Mouse (Mus musculus): Measurements from ENCODE around the gene Aqp9. TPM values are rescaled to one million over a fixed set of nuclear protein-coding genes. Genes with fewer than 3 reads are reported as not detected.

Aqp9 gene
- polyA plus RNA-seq, 1 experiment from 2014 or later = 0.51 TPM

- no peak overlapping the region for H3K9ac ChIP-seq (ENCODE audit: low read length)
- no peaks in the 10 kb centered on the region for H3K9me3 ChIP-seq (replicated peaks; ENCODE audit: control insufficient read depth, low read length)
- WGBS = 81% methylated on average over 7 of the region's 7 CpGs
- no peaks in the 10 kb centered on the region for H3K36me3 ChIP-seq (ENCODE audit: control insufficient read depth, insufficient read depth)
- H3K4me2 ChIP-seq (ENCODE audit: low read depth, low read length) = no peak overlapping the region
- H3K27me3 ChIP-seq (ENCODE audit: control insufficient read depth, insufficient read depth, low read length) = no peaks in the 10 kb centered on the region
- no peak overlapping the region for H3K4me3 ChIP-seq (ENCODE audit: low read length)
- ATAC-seq (replicated peaks; ENCODE audit: extremely low read depth, insufficient read depth, low FRiP score) = no peak
- no peak overlapping the region for H3K27ac ChIP-seq (ENCODE audit: low read length)
- H3K4me1 ChIP-seq (ENCODE audit: control insufficient read depth, insufficient read depth, low read length) = no peaks in the 10 kb centered on the region
Measured at GRCm38 (mm10) chr9:71155399-71156005, 13.0 kb downstream of the Aqp9 start.

- no peak overlapping the region for H3K27ac ChIP-seq (ENCODE audit: low read length)
- H3K4me2 ChIP-seq (ENCODE audit: low read depth, low read length) = no peak overlapping the region
- H3K27me3 ChIP-seq (ENCODE audit: control insufficient read depth, insufficient read depth, low read length) = no peaks in the 10 kb centered on the region
- H3K4me3 ChIP-seq (ENCODE audit: low read length) = no peak overlapping the region
- H3K36me3 ChIP-seq (ENCODE audit: control insufficient read depth, insufficient read depth) = no peaks in the 10 kb centered on the region
- no peak overlapping the region for H3K9ac ChIP-seq (ENCODE audit: low read length)
- no peaks in the 10 kb centered on the region for H3K9me3 ChIP-seq (replicated peaks; ENCODE audit: control insufficient read depth, low read length)
- ATAC-seq (replicated peaks; ENCODE audit: extremely low read depth, insufficient read depth, low FRiP score) = no peak
- 65% methylated on average over 6 of the region's 6 CpGs for WGBS
- H3K4me1 ChIP-seq (ENCODE audit: control insufficient read depth, insufficient read depth, low read length) = no peaks in the 10 kb centered on the region
Measured at GRCm38 (mm10) chr9:71151386-71151785, 17.1 kb downstream of the Aqp9 start.

GRCm38 (mm10) chr9:71150175-71150574, 18.3 kb downstream of the Aqp9 start:
- ATAC-seq (replicated peaks; ENCODE audit: extremely low read depth, insufficient read depth, low FRiP score) = no peak
- WGBS = 77% methylated on average over 4 of the region's 4 CpGs
- no peak overlapping the region for H3K27ac ChIP-seq (ENCODE audit: low read length)

GRCm38 (mm10) chr9:71148890-71149289, 19.6 kb downstream of the Aqp9 start:
- no peak overlapping the region for H3K27ac ChIP-seq (ENCODE audit: low read length)
- H3K4me2 ChIP-seq (ENCODE audit: low read depth, low read length) = no peak overlapping the region
- H3K9me3 ChIP-seq (replicated peaks; ENCODE audit: control insufficient read depth, low read length) = no peaks in the 10 kb centered on the region
- H3K9ac ChIP-seq (ENCODE audit: low read length) = no peak overlapping the region
- H3K27me3 ChIP-seq (ENCODE audit: control insufficient read depth, insufficient read depth, low read length) = no peaks in the 10 kb centered on the region
- no peak overlapping the region for H3K4me3 ChIP-seq (ENCODE audit: low read length)
- no peak for ATAC-seq (replicated peaks; ENCODE audit: extremely low read depth, insufficient read depth, low FRiP score)
- no peaks in the 10 kb centered on the region for H3K36me3 ChIP-seq (ENCODE audit: control insufficient read depth, insufficient read depth)
- H3K4me1 ChIP-seq (ENCODE audit: control insufficient read depth, insufficient read depth, low read length) = no peaks in the 10 kb centered on the region

More at GRCm38 (mm10) chr9:71150175-71150574, 18.3 kb downstream of the Aqp9 start:
- H3K27me3 ChIP-seq (ENCODE audit: control insufficient read depth, insufficient read depth, low read length) = no peaks in the 10 kb centered on the region
- no peak overlapping the region for H3K9ac ChIP-seq (ENCODE audit: low read length)
- no peaks in the 10 kb centered on the region for H3K9me3 ChIP-seq (replicated peaks; ENCODE audit: control insufficient read depth, low read length)
- H3K4me2 ChIP-seq (ENCODE audit: low read depth, low read length) = no peak overlapping the region
- no peaks in the 10 kb centered on the region for H3K36me3 ChIP-seq (ENCODE audit: control insufficient read depth, insufficient read depth)
- H3K4me1 ChIP-seq (ENCODE audit: control insufficient read depth, insufficient read depth, low read length) = no peaks in the 10 kb centered on the region
- H3K4me3 ChIP-seq (ENCODE audit: low read length) = no peak overlapping the region

GRCm38 (mm10) chr9:71146210-71146609, 22.3 kb downstream of the Aqp9 start:
- no peaks in the 10 kb centered on the region for H3K36me3 ChIP-seq (ENCODE audit: control insufficient read depth, insufficient read depth)
- H3K27me3 ChIP-seq (ENCODE audit: control insufficient read depth, insufficient read depth, low read length) = no peaks in the 10 kb centered on the region
- H3K9me3 ChIP-seq (replicated peaks; ENCODE audit: control insufficient read depth, low read length) = no peaks in the 10 kb centered on the region
- no peak overlapping the region for H3K9ac ChIP-seq (ENCODE audit: low read length)
- no peak overlapping the region for H3K4me2 ChIP-seq (ENCODE audit: low read depth, low read length)
- ATAC-seq (replicated peaks; ENCODE audit: extremely low read depth, insufficient read depth, low FRiP score) = no peak
- H3K4me1 ChIP-seq (ENCODE audit: control insufficient read depth, insufficient read depth, low read length) = no peaks in the 10 kb centered on the region
- WGBS = 44% methylated on average over 10 of the region's 10 CpGs
- no peak overlapping the region for H3K27ac ChIP-seq (ENCODE audit: low read length)
- no peak overlapping the region for H3K4me3 ChIP-seq (ENCODE audit: low read length)

GRCm38 (mm10) chr9:71140205-71140604, 28.3 kb downstream of the Aqp9 start:
- H3K4me1 ChIP-seq (ENCODE audit: control insufficient read depth, insufficient read depth, low read length) = no peaks in the 10 kb centered on the region
- H3K27ac ChIP-seq (ENCODE audit: low read length) = no peak overlapping the region
- no peak for ATAC-seq (replicated peaks; ENCODE audit: extremely low read depth, insufficient read depth, low FRiP score)
- H3K9me3 ChIP-seq (replicated peaks; ENCODE audit: control insufficient read depth, low read length) = no peaks in the 10 kb centered on the region
- H3K36me3 ChIP-seq (ENCODE audit: control insufficient read depth, insufficient read depth) = no peaks in the 10 kb centered on the region
- H3K4me3 ChIP-seq (ENCODE audit: low read length) = no peak overlapping the region
- no peak overlapping the region for H3K4me2 ChIP-seq (ENCODE audit: low read depth, low read length)
- 74% methylated on average over 8 of the region's 8 CpGs for WGBS
- H3K27me3 ChIP-seq (ENCODE audit: control insufficient read depth, insufficient read depth, low read length) = no peaks in the 10 kb centered on the region
- H3K9ac ChIP-seq (ENCODE audit: low read length) = no peak overlapping the region

GRCm38 (mm10) chr9:71138936-71139335, 29.5 kb downstream of the Aqp9 start:
- WGBS = 40% methylated on average over 2 of the region's 2 CpGs
- ATAC-seq (replicated peaks; ENCODE audit: extremely low read depth, insufficient read depth, low FRiP score) = no peak
- Histone ChIP-seq H3K27ac (ENCODE audit: low read length) (no peak overlapping the region), H3K36me3 (ENCODE audit: control insufficient read depth, insufficient read depth) (no peaks in the 10 kb centered on the region), H3K9ac (ENCODE audit: low read length) (no peak overlapping the region), H3K9me3 (replicated peaks; ENCODE audit: control insufficient read depth, low read length) (no peaks in the 10 kb centered on the region), H3K27me3 (ENCODE audit: control insufficient read depth, insufficient read depth, low read length) (no peaks in the 10 kb centered on the region), H3K4me2 (ENCODE audit: low read depth, low read length) (no peak overlapping the region), H3K4me3 (ENCODE audit: low read length) (no peak overlapping the region), H3K4me1 (ENCODE audit: control insufficient read depth, insufficient read depth, low read length) (no peaks in the 10 kb centered on the region)

- Histone ChIP-seq H3K36me3 (ENCODE audit: control insufficient read depth, insufficient read depth) (no peaks in the 10 kb centered on the region), H3K4me3 (ENCODE audit: low read length) (no peak overlapping the region), H3K27me3 (ENCODE audit: control insufficient read depth, insufficient read depth, low read length) (no peaks in the 10 kb centered on the region), H3K27ac (ENCODE audit: low read length) (no peak overlapping the region), H3K4me1 (ENCODE audit: control insufficient read depth, insufficient read depth, low read length) (no peaks in the 10 kb centered on the region), H3K9me3 (replicated peaks; ENCODE audit: control insufficient read depth, low read length) (no peaks in the 10 kb centered on the region), H3K9ac (ENCODE audit: low read length) (no peak overlapping the region), H3K4me2 (ENCODE audit: low read depth, low read length) (no peak overlapping the region)
- WGBS = 59% methylated on average over 6 of the region's 6 CpGs
- ATAC-seq (replicated peaks; ENCODE audit: extremely low read depth, insufficient read depth, low FRiP score) = no peak
Measured at GRCm38 (mm10) chr9:71137267-71137945, 31.1 kb downstream of the Aqp9 start.

GRCm38 (mm10) chr9:71135073-71135472, 33.4 kb downstream of the Aqp9 start:
- H3K27me3 ChIP-seq (ENCODE audit: control insufficient read depth, insufficient read depth, low read length) = no peaks in the 10 kb centered on the region
- H3K9me3 ChIP-seq (replicated peaks; ENCODE audit: control insufficient read depth, low read length) = no peaks in the 10 kb centered on the region
- H3K27ac ChIP-seq (ENCODE audit: low read length) = no peak overlapping the region
- no peak overlapping the region for H3K9ac ChIP-seq (ENCODE audit: low read length)
- H3K4me1 ChIP-seq (ENCODE audit: control insufficient read depth, insufficient read depth, low read length) = no peaks in the 10 kb centered on the region
- WGBS = 64% methylated on average over 5 of the region's 5 CpGs
- no peak for ATAC-seq (replicated peaks; ENCODE audit: extremely low read depth, insufficient read depth, low FRiP score)
- no peak overlapping the region for H3K4me3 ChIP-seq (ENCODE audit: low read length)
- no peaks in the 10 kb centered on the region for H3K36me3 ChIP-seq (ENCODE audit: control insufficient read depth, insufficient read depth)
- H3K4me2 ChIP-seq (ENCODE audit: low read depth, low read length) = no peak overlapping the region

Data from heart, embryonic 16.5 days (tissue).